Mouse (Mus musculus): ENCODE measurements around the gene Rsbn1l.

Rsbn1l gene

DNA sequence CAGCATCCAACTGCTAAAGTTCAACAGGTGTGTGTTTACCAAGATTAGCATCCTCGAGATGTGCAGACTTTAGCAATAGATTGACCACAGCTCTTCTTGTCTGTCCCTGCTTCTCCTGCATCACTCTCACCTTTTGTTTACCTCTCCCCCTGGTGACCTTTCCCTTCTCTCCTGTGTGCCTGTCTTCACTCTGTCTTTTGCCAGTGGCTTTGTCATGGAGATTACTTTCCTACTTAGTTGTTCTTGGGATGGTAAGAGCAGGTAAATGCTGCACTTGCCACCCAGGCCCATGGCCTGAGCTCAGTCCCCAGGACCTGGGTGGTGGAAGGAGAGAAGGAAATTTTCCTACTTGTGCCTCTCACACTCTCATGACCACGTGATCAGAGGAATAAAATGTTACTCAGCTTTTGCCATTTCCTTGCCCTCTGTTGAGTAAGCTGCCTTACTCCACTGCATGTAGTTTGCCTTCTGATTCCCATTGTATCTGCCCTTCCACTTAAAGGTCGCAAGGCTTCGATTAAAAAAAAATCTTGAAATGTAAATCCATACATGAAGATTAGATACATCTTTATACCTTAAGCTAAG is 72.1 kb downstream of the Rsbn1l start:
- DNase-seq: peak; percentile 16

DNA sequence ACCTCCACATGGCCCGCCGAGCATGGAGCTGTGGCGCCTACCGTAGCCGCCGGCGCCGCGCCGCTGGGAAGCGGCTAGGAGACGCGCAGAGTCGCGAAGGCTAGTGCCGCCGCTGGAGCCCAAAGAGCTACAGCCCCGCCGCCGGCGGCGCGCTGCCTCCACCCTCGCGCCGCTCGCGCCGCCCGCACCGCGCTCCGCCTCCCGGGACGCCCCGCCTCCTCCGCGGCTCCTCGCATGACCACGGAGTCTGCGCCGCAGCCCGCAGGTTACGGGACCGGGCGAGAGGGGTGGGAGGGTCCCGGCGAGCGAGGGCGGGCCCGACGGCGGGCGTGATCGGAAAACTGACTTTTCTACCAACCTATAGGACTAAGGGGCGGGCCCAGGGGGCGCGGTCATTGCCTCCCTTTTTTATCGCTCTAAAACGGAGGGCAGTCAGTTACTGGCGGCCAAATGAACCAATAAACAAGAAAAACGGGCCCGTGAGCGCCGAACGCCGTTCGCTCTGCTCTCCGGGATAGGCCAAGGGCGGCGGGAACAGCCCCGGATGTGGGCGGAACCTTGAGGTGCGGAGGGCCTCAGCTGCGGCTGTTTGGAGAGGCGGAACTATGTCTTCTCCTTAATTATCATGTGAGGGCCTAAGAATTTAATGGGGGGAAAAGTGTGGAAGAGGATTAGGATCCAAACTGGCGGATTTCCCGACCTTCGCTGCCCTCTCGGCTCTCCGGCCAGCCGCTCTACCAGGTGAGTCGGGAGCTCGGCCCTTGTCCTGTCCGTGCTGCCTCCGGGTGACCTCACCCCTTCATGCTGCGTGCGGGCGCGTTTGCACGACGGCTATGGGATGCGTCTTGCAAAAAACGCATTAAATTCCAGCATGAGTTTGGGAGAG is 74.0 kb downstream of the Rsbn1l start, which contains the start of the genes Phtf2 and Tmem60:
Gene Phtf2 (minus strand): TSS at position 210 of the 886 bp plus-strand sequence.
Gene Tmem60 (plus strand): TSS at position 277 of the 886 bp plus-strand sequence.
- DNase-seq: peak; percentile 99

DNA sequence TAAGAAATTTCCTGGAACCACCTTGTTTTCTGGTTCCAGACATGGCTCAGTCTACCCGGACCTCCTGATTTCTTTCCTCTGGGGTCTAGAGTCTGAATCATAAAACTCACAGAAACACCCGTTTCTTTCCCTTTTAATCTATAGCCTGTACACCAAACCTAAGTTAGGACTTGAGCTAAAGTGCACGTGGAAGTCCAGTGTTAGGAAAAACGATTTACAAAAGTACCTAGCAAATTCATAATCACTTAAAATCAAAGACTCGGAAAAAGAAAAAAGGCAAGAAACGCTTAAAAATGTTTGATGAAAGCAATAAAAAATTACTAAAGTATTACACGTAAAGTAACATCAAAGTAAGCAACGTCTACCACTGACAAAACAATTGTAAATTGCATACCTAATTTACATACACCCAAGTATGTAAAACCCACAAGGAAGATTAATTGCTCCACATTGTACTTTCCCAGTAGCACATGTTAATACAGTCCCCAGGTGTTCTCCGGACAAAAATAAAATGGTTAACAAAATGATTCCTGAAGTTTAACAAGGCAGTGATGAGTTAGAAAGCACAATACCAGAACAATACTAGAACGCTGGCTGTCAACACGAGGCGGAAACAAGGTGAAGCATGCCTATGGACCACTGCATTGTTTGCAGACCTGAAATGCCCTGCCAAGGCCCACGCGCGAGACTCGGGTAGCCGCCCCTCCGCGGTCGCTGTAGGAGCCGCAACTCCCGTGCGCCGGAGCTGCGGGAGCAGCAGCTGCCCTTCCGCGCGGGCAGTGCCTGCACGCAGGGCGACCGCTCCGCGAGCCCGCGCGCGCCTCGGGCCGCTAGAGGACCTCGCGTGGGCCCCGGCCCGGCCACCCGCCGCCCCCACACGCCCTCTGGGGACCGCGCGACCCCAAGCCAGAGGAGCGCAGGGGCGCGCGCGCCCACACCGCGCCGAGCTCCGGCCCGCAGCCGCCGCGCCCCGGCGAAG is 75.1 kb downstream of the Rsbn1l start:
- peak; percentile 78 for DNase-seq

DNA sequence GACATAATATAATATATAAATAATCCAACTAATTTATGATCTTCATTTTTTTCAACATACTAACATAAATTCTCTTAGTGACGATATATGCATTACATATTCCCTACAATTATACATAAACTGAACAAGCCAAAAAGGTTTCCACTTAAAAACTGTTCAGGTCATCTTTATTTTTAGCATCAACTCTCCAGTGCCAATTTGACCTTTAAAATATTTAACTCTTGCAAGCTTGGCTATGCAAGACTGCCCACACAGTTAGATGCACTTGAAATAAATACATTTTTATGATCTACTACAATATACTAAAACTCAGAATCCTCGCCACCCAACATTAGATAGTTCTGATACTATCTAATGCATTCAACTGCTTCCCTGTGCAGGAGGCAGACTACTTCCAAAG is 75.8 kb downstream of the Rsbn1l start:
- DNase-seq: no peak

DNA sequence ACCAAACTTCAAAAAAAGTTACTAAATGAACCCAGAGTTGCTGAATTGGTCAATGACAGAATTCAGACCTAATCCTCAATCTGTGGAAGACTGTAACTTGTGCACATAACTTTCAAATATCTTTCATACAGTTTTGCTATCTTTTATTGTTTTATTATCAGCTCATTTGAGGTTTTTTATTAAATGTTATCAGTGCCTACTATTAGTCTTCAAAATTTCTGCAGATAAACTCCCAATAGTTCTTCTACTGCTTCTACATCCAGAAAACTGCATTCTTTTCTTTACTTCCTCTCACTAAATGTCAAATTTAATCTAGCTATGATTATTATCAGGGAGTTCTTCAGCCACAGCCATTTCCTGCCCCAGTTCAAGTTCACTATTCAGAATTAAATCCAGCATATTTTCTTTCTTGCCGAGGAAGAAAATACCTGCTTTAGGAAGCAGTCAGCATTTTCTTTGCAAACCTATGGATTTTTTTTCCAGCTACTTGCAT is 79.2 kb downstream of the Rsbn1l start:
- no peak for DNase-seq

DNA sequence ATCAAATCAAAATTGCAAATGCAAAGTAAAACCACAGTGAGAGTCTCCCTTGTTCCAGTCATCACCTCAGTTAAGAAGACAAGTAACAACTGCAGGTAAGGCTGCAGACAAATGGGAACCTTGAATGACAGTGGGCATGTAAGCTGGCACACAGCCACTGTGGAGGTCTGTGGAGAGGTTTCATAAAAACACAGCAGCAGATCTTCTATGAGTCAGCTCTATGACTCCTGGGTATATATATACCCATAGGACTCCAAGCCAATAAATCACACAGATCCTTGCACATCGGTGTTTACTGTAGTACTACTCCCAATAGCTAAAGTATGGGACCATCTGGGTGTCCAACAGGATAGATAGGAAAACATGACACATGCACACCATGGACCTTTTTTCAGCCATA is 83.1 kb downstream of the Rsbn1l start:
- no peak for DNase-seq

DNA sequence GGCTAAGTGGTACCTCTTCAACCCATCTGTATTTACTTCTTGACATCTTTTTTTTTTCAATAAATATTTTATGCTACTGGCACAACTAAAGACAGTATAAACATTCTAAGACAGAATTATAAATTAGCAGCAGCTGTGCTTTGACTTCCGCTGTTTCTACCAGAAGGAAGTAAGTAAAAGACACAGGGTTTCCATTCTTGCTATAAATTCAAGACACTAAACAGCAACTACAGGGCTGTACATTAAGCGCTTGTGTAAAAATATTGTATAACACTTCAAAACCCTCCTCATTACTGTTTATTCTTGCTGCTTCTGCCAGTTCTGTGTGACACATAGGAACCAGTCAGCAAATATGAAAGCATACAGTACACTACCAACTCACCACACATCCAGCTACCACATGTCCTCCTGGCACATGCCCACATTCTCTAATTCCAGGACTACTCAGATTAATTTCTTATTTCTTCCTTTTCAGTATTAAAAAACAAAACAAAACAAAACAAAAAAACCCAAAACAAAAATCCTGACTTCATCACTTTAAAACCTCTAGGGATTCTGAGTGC is 90.9 kb downstream of the Rsbn1l start:
- DNase-seq: no peak

DNA sequence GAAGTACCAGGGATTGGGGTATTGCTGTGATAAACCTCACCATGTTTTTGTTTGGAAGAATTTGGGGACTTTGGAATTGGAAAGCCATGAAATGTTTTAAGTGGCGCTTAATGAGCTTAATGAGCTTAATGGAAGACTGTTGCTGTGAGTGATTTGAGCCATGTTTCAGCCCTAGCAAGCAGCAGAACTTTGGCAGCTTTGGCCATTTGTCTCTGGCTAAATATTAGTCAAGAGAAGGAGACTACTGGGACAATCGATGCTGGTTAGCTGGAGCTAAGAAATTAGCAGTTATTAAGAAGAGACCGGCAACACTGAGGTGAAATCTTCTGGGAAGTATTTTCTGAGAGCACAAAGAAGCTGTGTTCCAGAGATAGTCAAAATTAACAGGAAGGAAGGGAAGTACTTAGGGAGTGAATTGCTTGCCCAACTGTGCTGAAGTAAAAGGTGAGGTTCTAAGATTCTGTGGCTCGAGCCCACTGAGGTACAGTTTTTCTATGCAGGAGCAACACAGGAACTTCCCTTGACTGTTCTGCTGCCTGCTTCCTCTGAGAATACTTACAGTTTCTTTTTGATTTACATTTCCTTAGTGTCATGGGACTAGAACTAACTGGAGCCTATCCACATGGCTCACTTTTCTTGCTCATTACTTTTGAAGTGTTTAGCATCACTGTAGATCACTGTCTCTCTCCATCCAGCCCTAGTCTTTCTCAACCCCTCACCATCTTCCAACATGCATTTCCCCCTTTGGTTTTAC is 91.8 kb downstream of the Rsbn1l start:
- DNase-seq: no peak

DNA sequence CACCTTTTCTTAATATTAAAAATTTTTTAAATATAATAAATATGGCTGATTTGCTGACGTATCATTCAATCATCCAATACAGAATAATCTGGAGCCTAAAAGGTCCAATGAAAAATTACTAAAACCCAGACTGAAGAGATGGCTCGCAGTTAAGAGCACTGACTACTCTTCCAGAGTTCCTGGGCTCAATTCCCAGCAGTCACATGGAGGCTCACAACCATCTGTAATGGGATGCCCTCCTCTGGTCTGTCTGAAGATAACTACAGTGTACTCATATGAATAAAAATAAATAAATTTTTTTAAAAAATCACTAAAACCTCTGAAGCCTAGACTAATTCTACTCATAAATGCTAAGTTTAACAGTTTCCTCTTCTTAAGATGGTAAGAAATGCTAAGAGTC is 94.3 kb downstream of the Rsbn1l start:
- no peak for DNase-seq

DNA sequence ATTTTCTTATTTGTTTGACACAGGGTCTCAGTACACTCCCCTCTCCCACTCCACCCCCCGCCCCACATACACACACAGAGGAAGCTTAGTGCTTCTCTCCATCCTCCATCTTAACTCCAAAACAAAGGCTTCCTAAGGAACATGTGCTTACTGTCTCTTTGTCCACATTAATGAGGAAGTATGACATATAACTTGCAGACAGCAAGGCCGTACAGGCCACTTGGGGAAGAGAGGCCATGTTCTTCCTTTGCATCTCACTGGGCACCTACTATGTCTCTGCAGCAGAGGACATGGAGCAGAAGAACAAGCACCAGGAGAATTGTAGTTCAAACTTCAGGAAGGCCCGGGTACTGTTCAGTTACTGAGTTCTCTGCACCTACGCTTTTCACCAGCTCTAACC is 95.6 kb downstream of the Rsbn1l start:
- no peak for DNase-seq

DNA sequence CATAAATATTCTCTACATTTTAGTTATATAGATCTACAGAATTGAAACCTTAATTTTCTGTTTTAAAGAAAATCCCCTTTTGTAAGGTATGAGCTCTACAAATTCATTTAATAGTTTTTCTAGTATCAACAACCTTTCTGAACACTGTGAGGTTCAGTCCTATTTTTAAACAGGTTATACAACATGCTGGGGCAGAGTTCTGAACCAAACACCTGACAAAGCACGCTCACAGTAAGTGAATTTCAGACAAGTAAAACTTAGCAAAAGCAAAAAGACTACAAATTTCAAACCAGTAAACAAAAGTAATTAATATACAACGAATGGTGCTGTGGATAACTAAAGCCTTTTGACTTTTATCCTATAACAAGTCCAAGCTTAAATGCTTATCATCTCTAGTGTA is 97.8 kb downstream of the Rsbn1l start:
- no peak for DNase-seq

DNA sequence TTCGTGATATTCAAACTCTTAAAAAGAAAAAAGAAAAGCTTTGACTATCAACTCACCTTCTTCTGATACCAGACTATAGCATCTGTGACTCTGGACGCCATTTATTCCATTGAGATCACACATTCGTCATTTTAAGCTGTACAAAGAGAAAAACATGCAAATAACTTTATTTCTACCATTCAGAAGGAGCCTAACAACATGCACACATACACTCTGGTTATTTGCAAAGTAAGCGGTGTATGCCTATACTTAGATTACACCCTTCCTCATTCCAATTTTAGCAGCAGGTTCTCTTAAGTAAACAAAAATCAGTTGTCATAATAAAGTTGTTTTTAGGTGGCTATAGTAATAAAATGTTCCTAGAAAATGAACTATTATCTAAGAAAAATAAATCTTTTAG is 101.1 kb downstream of the Rsbn1l start:
- no peak for DNase-seq

DNA sequence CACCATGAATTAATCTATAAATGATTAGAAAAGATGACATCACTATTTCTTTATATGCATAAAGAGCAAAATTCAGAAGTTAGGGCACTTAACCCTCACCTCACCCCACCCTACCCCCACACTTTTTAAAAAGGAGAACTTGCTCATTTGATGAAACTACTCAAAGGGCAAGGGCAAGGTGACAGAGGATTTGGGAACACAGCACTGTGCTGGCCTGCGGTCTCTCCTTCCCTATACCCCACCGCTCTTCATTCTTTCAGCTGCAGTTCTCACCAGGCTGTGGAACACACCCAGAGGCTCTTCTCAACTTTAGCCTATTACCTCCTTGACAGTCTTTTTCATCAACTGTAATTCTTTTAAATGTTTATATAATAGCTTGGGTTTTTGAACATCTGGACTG is 109.2 kb downstream of the Rsbn1l start:
- DNase-seq: no peak

DNA sequence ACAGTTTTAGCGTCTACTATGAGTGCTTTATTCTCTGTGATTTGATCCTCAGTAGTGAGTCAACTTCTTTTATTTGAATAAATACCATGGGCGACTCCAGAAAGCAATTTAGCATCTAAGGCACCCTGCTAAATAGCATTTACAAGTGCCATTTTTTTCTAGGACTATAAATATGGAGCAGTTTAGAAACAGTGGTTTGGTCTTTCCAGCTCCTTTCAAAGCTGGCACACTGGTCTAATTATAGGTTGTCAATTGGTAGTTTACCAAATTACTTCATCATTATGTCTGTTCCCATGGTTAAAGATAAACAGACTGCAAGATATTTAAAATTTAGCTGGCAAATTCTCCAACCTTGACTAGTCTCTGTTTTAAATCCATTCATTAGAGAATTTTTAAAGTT is 112.4 kb downstream of the Rsbn1l start:
- no peak for DNase-seq

DNA sequence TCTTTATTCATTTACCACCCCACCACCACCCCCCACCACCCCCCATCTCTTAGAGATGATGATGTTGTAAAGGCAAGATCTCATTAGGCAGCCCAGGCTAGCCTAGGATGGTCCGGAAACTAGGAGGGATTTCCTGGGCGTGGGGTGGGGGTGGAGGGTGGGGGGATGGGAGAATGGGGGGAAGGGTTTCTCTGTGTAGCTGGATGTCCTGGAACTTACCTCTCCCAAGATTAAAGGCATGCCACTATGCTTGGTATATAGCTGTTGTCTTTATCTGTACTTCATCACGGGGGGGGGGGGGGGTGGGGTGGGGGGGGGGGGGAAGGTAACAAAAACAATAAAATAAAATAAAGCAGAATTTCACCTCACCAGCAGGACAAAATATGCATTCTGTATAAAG is 112.8 kb downstream of the Rsbn1l start:
- DNase-seq: no peak
